Mouse (Mus musculus): Measurements from ENCODE around the gene Sdhaf4. TPM values are rescaled to one million over a fixed set of nuclear protein-coding genes. Genes with fewer than 3 reads are reported as not detected.

Sdhaf4 gene
- polyA plus RNA-seq (2015; fragmentation: Nextera tagmentation; extraction: Ambion mirVana) = 105 and 109 TPM in 2 replicates

DNA sequence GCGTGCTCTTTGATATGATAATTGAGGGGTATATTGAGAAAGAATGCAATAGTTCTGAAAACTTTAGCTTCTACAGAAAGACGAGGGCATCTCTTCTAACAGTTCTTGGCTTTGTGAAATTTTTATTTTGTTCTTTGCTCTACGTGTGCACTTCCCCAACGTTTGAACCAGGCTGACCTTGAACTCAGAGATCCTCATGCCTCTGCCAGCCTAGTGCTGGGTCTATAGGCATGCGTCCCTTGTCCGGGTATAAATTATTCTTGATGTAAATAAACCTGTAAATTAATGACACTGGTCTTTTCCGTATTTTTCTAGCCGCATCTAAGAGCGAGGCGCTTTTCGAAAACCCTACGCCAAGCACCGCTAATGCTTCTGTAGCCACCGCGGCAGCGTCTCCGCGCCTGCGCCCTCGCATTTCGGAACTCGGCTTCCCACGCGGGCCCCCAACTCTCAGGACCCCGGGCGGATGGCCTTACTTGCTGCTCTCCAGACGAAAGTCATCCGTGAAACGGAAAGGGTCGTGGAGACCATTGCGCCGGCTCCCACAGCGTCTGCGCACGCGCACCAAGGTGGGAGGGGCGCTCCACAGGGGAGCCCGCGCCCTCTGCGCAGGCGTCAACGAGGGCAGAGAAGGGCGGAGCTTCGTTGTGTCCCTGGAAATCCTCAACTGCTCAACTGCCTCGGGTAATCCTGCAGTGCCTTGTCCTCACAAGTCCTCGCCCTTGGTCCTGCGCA, at the start of gene Sdhaf4:
Gene Sdhaf4 (minus strand): TSS at position 587 of the 735 bp plus-strand sequence.
- Histone ChIP-seq H3K9ac (peak within 1 kb of the TSS; percentile 79), H3K36me3 (peaks cover 12% of the 10 kb centered on the region), H3K27me3 (no peaks in the 10 kb centered on the region), H3K9me3 (no peaks in the 10 kb centered on the region), H3K27ac (peak within 1 kb of the TSS; percentile 92), H3K4me1 (replicated peaks) (peaks cover 4% of the 10 kb centered on the region), H3K4me3 (peak within 1 kb of the TSS; percentile 59), H3K4me2 (peak within 1 kb of the TSS; percentile 63)
- 2% methylated on average over 47 of the region's 47 CpGs for WGBS
- peak; percentile 96 for ATAC-seq (ENCODE audit: low FRiP score)

DNA sequence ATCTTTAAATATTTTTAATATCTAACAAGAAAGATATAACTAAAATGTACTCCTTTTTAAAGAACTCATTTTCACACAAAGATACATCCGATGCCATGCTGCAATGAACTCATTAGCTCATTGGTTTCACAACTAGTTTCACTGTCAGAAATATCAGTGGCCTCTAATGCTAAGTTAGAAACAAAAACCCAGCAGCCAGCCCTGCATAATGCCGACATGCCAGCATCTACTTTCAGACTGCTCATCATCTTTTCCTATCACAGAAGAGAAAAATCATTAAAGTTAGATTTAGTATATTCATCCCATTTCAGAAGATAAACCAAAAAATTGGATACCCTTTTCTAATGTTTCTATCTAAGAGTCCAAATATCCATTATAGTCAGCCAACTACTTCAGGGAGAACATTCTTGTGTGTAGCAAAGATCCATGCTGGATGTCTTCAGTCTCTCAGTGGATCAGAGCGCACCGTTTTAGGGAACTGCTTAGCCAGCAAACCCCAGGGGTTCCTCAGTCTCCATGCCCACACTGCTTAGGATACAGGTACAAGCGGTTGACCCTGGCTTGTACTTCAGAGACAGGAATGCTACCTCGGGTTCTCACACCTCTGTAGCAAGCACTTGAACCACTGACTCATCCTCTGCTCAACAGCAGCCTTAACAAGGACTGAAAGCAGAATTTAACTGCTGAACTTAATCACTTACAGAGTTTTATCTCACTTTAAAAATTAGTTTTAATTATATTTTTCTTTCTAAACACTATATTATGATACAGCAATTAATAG, 41.5 kb upstream of the Sdhaf4 start:
- H3K27me3 ChIP-seq = no peaks in the 10 kb centered on the region
- no peak overlapping the region for H3K4me2 ChIP-seq
- 79% methylated on average over 6 of the region's 6 CpGs for WGBS
- H3K9me3 ChIP-seq = no peaks in the 10 kb centered on the region
- H3K4me1 ChIP-seq (replicated peaks) = no peaks in the 10 kb centered on the region
- H3K4me3 ChIP-seq = no peak overlapping the region
- no peak for ATAC-seq (ENCODE audit: low FRiP score)
- no peak overlapping the region for H3K27ac ChIP-seq
- no peak overlapping the region for H3K9ac ChIP-seq
- peaks cover 10% of the 10 kb centered on the region for H3K36me3 ChIP-seq

DNA sequence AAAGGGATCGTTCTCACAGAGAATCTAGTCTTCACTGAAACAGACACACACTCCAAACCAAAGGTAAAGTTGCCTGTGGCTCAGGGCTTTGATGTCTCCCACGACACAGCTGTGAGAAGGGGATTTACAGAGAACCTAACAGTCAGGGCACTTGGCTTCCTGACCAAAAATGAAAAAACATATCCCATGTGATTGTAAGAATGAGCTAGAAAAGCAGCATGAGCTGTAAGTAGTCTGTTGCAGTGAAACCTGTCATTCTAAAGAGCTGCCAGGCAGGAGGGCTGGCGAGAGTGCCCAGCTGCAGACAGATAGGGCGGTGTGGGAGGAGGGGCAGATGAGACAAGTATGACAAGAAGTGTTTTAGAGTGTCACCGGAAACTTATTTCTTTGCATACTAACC, 40.2 kb upstream of the Sdhaf4 start:
- Histone ChIP-seq H3K9ac (no peak overlapping the region), H3K4me3 (no peak overlapping the region), H3K4me2 (no peak overlapping the region), H3K4me1 (replicated peaks) (no peaks in the 10 kb centered on the region), H3K27ac (no peak overlapping the region), H3K9me3 (no peaks in the 10 kb centered on the region), H3K36me3 (peaks cover 1% of the 10 kb centered on the region), H3K27me3 (no peaks in the 10 kb centered on the region)
- no peak for ATAC-seq (ENCODE audit: low FRiP score)
- WGBS = 80% methylated on average over 5 of the region's 5 CpGs

DNA sequence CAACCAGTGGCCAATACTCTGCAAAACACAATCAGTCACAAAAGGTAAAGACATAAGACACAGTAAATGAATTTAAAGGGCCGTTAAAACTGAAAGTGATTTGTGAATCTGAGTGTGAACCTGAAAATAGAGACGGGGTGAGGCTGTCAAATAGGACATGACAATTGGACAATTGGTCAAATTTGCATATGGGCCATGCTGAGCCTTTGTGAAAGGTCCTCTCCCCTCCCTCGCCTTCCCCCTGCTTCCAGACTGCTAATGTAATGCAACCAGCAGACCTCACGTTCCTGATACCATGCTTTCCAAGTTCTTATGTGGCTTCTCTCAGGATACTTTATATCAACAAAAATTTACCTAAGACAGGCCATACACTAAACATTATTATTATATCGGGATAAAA, 37.6 kb upstream of the Sdhaf4 start:
- no peak overlapping the region for H3K4me3 ChIP-seq
- WGBS = 39% methylated on average over 5 of the region's 5 CpGs
- H3K9ac ChIP-seq = no peak overlapping the region
- H3K36me3 ChIP-seq = peaks cover 4% of the 10 kb centered on the region; the same call in 1 of the 2 replicates
- no peak overlapping the region for H3K4me2 ChIP-seq
- ATAC-seq (ENCODE audit: low FRiP score) = no peak
- H3K27me3 ChIP-seq = no peaks in the 10 kb centered on the region
- H3K9me3 ChIP-seq = no peaks in the 10 kb centered on the region
- H3K4me1 ChIP-seq (replicated peaks) = no peaks in the 10 kb centered on the region
- H3K27ac ChIP-seq = no peak overlapping the region

DNA sequence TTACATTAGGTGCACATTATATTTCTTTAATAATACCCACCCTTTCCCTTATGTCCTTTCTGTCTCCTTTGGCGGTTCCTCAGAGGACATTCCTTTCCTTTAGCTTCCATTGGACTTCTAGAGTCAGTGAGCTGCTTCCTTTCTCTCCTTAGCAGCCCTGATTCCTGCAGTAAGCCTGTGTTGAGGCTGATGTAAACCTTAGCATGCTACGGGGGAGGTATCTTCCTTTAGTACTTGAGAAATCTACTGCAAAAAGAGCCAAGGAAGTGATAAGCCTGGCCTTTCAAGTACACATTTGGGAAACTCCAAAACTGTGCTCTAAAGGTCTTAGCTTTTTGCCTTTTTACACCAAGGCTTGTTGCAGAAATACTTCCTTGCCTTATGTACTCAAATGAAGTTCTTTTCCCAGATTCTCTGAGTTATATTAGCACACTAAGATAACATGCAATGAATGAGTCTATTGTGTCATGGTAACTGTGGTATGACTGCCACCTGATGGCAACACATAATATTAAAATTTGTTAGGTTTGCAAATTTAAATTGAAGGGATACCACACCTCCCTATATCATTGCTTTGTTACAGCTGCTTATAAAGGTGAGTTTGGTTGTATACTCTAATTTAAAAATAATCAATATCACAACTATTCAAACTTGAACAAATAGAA, 28.4 kb upstream of the Sdhaf4 start:
- 94% methylated on average over 2 of the region's 2 CpGs for WGBS
- H3K4me3 ChIP-seq = no peak overlapping the region
- no peaks in the 10 kb centered on the region for H3K4me1 ChIP-seq (replicated peaks)
- no peaks in the 10 kb centered on the region for H3K9me3 ChIP-seq
- H3K9ac ChIP-seq = no peak overlapping the region
- H3K27ac ChIP-seq = no peak overlapping the region
- peaks cover 18% of the 10 kb centered on the region for H3K36me3 ChIP-seq
- no peaks in the 10 kb centered on the region for H3K27me3 ChIP-seq
- ATAC-seq (ENCODE audit: low FRiP score) = no peak
- no peak overlapping the region for H3K4me2 ChIP-seq

DNA sequence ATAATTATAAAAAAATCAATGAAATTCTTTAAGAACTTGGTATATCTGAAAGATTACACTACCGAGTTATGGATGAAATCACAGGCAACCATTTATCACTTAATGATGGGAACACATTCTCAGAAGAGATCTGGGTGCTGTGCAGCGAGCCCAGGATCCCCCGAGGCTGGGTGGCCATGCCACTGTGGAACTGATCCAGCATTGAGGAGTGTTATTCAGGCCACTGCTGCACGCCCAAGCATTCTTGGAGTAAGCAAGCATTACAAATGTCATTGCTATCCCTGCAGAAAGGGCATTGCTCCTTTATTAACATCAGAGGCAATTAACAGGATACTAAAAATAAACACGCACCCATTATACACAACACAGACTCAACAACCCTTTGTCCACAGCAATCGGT, 5.4 kb upstream of the Sdhaf4 start:
- 90% methylated on average over 6 of the region's 6 CpGs for WGBS
- Histone ChIP-seq H3K36me3 (peaks cover 15% of the 10 kb centered on the region), H3K4me3 (no peak overlapping the region), H3K27ac (no peak overlapping the region), H3K27me3 (no peaks in the 10 kb centered on the region), H3K9me3 (no peaks in the 10 kb centered on the region), H3K9ac (no peak overlapping the region), H3K4me2 (no peak overlapping the region), H3K4me1 (replicated peaks) (no peaks in the 10 kb centered on the region)
- ATAC-seq (ENCODE audit: low FRiP score) = no peak

DNA sequence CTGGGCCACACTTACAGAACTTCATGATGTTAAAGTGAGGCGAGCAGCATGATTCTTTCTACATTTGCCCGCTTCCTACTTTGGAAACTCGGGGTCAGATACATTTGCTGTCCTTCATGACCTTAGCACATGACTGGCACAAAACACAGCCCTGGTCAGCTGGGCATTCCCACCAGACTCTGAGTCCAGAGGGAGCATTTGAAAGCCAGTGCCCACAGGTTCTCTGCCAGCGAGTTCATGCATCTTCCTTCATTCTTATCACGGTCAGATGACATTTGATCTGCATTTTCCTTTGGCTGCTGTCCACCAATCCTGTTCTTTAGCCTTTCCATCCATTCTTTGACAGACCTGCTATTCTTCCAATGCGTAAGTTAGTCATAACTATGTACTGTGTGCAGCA, 4.6 kb upstream of the Sdhaf4 start:
- Histone ChIP-seq H3K4me2 (no peak overlapping the region), H3K36me3 (peaks cover 15% of the 10 kb centered on the region), H3K9ac (no peak overlapping the region), H3K27ac (no peak overlapping the region), H3K4me1 (replicated peaks) (no peaks in the 10 kb centered on the region), H3K27me3 (no peaks in the 10 kb centered on the region), H3K4me3 (no peak overlapping the region), H3K9me3 (no peaks in the 10 kb centered on the region)
- ATAC-seq (ENCODE audit: low FRiP score) = no peak
- WGBS = 92% methylated on average over 6 of the region's 6 CpGs

DNA sequence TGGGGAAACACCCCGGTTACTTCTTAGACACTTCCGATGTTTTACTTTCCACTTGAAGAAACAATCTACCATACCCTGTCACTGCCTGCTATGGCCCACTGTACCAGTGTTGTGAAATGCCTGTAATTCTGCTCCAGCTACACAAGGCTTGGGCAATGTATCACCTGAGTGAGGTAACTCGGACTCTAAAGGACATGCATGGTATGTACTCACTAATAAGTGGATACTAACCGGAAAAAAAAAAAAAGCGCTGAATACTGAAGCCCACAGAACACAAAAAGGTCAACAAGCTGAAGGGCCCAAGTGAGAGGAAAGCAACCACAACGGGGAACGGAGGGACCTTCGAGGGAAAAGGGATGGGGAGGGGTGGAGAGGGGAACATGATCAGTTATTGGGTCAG, 2.2 kb upstream of the Sdhaf4 start:
- ATAC-seq (ENCODE audit: low FRiP score) = no peak
- Histone ChIP-seq H3K4me3 (no peak overlapping the region), H3K27me3 (no peaks in the 10 kb centered on the region), H3K4me2 (no peak overlapping the region), H3K36me3 (no peaks in the 10 kb centered on the region), H3K9ac (no peak overlapping the region), H3K9me3 (no peaks in the 10 kb centered on the region), H3K27ac (no peak overlapping the region), H3K4me1 (replicated peaks) (peaks cover 4% of the 10 kb centered on the region)
- WGBS = 89% methylated on average over 8 of the region's 8 CpGs

DNA sequence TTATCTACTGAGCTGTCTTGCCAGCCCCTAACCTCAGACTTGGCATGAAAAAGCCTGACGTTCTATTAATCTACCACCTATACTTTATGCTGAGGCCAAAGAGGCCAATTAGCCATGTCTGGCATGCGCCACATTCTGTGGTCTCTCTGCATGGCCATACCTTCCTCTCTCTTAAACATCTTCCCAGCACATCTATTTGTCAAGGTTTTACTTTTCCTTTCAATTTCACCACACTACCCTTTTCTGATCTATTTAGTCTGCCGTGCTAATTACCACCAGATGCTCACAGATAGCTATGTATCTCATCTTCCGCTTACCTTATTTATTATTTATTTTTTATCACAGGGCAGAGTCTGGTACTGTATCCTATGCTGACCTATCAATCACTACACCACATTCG, 6.1 kb downstream of the Sdhaf4 start:
- Histone ChIP-seq H3K9me3 (no peaks in the 10 kb centered on the region), H3K36me3 (peaks cover 51% of the 10 kb centered on the region), H3K4me2 (no peak overlapping the region), H3K4me3 (no peak overlapping the region), H3K4me1 (replicated peaks) (peaks cover 2% of the 10 kb centered on the region), H3K27ac (no peak overlapping the region), H3K9ac (no peak overlapping the region), H3K27me3 (no peaks in the 10 kb centered on the region)
- 91% methylated on average over 5 of the region's 5 CpGs for WGBS
- no peak for ATAC-seq (ENCODE audit: low FRiP score)

DNA sequence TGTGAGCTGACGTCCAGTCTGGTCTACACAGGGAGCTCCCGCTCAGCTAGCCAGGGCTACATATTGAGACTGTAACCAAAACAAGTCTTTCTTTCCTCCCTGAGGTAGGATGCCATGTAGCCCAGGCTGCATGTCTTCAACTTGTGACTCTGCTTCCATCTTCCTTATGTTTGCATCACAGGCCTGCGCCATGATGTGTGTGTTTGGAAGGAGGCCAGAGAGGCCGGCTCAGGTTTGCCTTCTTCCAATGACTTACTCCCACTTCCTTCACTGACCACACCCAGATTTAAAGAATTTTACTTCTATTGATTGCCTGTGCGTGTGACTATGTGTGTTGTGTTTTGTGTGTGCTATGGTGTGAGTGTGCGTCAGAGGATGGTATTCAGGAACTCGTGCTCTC, 6.6 kb downstream of the Sdhaf4 start:
- no peaks in the 10 kb centered on the region for H3K4me1 ChIP-seq (replicated peaks)
- no peak overlapping the region for H3K9ac ChIP-seq
- 96% methylated on average over 7 of the region's 7 CpGs for WGBS
- H3K4me2 ChIP-seq = no peak overlapping the region
- no peaks in the 10 kb centered on the region for H3K27me3 ChIP-seq
- no peak for ATAC-seq (ENCODE audit: low FRiP score)
- H3K4me3 ChIP-seq = no peak overlapping the region
- peaks cover 51% of the 10 kb centered on the region for H3K36me3 ChIP-seq
- no peak overlapping the region for H3K27ac ChIP-seq
- no peaks in the 10 kb centered on the region for H3K9me3 ChIP-seq

DNA sequence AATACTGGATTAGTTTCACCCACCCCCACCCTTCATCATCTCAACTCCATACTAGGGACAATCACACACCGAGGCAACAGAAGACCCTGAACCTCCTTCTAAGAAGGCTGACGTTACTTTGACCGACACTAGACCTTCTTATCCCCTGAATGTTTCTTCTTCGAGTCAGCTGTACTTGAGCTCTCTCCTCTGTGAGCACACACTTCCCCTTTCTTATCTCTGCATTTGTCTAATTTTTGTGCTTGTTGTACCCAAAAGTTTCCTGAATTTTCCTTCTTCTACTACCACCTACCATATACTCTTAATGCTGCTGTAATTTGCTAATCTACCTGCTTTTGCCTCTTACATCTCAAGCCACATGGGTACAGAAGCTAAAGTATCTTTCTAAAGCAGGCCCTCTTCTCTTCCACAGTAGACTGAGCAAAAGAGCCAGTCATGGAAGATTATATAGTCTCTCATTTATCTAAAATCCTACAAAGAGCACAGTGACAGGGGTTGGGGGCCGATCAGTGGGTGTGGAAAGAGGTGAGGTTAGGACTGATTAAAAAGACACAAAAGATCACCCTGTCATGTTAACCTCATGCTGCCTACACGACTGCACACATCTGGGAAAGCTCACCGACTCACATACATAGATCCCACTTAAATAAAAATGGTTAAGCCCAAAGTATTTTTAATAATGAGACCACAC, 7.2 kb downstream of the Sdhaf4 start:
- Histone ChIP-seq H3K4me2 (no peak overlapping the region), H3K27ac (no peak overlapping the region), H3K36me3 (peaks cover 51% of the 10 kb centered on the region), H3K9me3 (no peaks in the 10 kb centered on the region), H3K9ac (no peak overlapping the region), H3K27me3 (no peaks in the 10 kb centered on the region), H3K4me1 (replicated peaks) (no peaks in the 10 kb centered on the region), H3K4me3 (no peak overlapping the region)
- no peak for ATAC-seq (ENCODE audit: low FRiP score)
- 93% methylated on average over 7 of the region's 7 CpGs for WGBS

DNA sequence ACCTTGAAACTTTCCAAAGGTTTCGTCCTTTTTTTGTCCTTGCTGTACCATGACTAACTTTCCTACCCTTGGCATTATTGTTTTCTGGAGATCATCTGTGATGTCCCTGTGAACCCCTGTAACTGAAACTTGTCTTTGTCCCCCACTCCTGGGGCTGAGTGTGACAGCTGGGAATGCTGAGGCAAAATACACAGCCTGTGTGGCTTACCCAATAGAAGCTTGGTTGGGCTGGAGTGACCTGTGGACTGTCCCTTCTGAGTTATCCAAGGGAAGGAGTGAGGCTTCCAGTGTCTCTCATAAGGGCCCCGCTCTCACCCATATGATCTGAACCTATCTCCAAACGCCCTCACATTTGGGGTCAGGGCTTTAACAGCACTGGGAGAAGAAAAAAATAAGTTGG, 8.0 kb downstream of the Sdhaf4 start:
- H3K9me3 ChIP-seq = no peaks in the 10 kb centered on the region
- H3K4me2 ChIP-seq = no peak overlapping the region
- H3K4me3 ChIP-seq = no peak overlapping the region
- no peaks in the 10 kb centered on the region for H3K4me1 ChIP-seq (replicated peaks)
- no peak overlapping the region for H3K27ac ChIP-seq
- H3K36me3 ChIP-seq = peaks cover 51% of the 10 kb centered on the region
- no peak for ATAC-seq (ENCODE audit: low FRiP score)
- H3K9ac ChIP-seq = no peak overlapping the region
- WGBS = 87% methylated on average over 3 of the region's 3 CpGs
- no peaks in the 10 kb centered on the region for H3K27me3 ChIP-seq

Measured in hindbrain, embryonic 13.5 days (tissue).